Mouse (Mus musculus) cerebellum, adult 2 months (tissue): Measurements from ENCODE around the gene Gm13272.
"Not testable (repeated sequence)": the region's sequence is repeated elsewhere in the genome, so short reads cannot be mapped to it uniquely, and the experiment has no call there.

ENCODE experiments used
- CTCF ChIP-seq: fragments of 200-500 bp; IDR thresholded peaks from 2 replicates; pipeline ENCODE4 v1.5.1; 2011; ENCODE audit warnings: low read depth, mild to moderate bottlenecking, control low read depth, low read length, moderate library complexity, borderline replicate concordance; ENCODE audit not compliant: insufficient read depth
- POLR2A ChIP-seq: fragments of 200-500 bp; IDR thresholded peaks from 2 replicates; pipeline ENCODE4 v1.6.1; 2011; ENCODE audit warnings: low read length, control low read depth, borderline replicate concordance; ENCODE audit not compliant: insufficient read depth

GRCm38 (mm10) chr4:88761776-88762175 lies 17.9 kb upstream of the Gm13272 start:
- TF ChIP-seq CTCF, POLR2A: not testable (repeated sequence)
